Comparison of ENCODE assay signal across 9 mouse cellular contexts in genomic region chr6:94684844-94685557, GRCm38 (mm10). TPM values are rescaled to one million over a fixed set of nuclear protein-coding genes. Genes with fewer than 3 reads are reported as not detected.
DNase-seq lines count a peak whose midpoint lies in the region; ATAC-seq lines count a peak whose summit lies in the region.
"Had no signal": no experiment of that assay in that cellular context is flagged by ENCODE, and none has a peak within 500 bp of the region (broad histone marks: within the 10 kb centered on the region; RNA-seq: fewer than 3 reads in every experiment).

No protein-coding gene starts in this region.

- no peaks in the 10 kb centered on the region for H3K27me3 ChIP-seq in neural tube, embryonic 15.5 days (replicated peaks)
- H3K27me3 ChIP-seq in hindbrain, embryonic 13.5 days: no peaks in the 10 kb centered on the region
- H3K27me3 ChIP-seq in stomach, embryonic 15.5 days (replicated peaks): no peaks in the 10 kb centered on the region

- ATAC-seq in neural tube, embryonic 15.5 days (ENCODE audit: low FRiP score): no peak
- ATAC-seq in hindbrain, embryonic 13.5 days (ENCODE audit: low FRiP score): no peak
- ATAC-seq in stomach, embryonic 15.5 days (ENCODE audit: insufficient read depth, low FRiP score, low read depth): no peak

- H3K4me1 ChIP-seq in neural tube, embryonic 15.5 days: peaks cover 53% of the 10 kb centered on the region
- peaks cover 59% of the 10 kb centered on the region for H3K4me1 ChIP-seq in hindbrain, embryonic 13.5 days (replicated peaks)
- peaks cover 69% of the 10 kb centered on the region for H3K4me1 ChIP-seq in stomach, embryonic 15.5 days

- no peaks in the 10 kb centered on the region for H3K9me3 ChIP-seq in neural tube, embryonic 15.5 days (replicated peaks)
- H3K9me3 ChIP-seq in hindbrain, embryonic 13.5 days: no peaks in the 10 kb centered on the region
- no peaks in the 10 kb centered on the region for H3K9me3 ChIP-seq in stomach, embryonic 15.5 days
- H3K9me3 ChIP-seq: megakaryocyte, embryonic 14.5 days had no signal

- H3K36me3 ChIP-seq in neural tube, embryonic 15.5 days: no peaks in the 10 kb centered on the region
- no peaks in the 10 kb centered on the region for H3K36me3 ChIP-seq in hindbrain, embryonic 13.5 days
- no peaks in the 10 kb centered on the region for H3K36me3 ChIP-seq in stomach, embryonic 15.5 days

- no peak overlapping the region for H3K4me3 ChIP-seq in neural tube, embryonic 15.5 days (replicated peaks)
- H3K4me3 ChIP-seq in hindbrain, embryonic 13.5 days: no peak overlapping the region
- H3K4me3 ChIP-seq in stomach, embryonic 15.5 days (replicated peaks): no peak overlapping the region
- H3K4me3 ChIP-seq: megakaryocyte, embryonic 14.5 days had no signal

- 56% methylated on average over 13 of the region's 13 CpGs for WGBS in neural tube, embryonic 15.5 days
- WGBS in hindbrain, embryonic 13.5 days: 46% methylated on average over 13 of the region's 13 CpGs
- WGBS in stomach, embryonic 15.5 days: 24% methylated on average over 13 of the region's 13 CpGs

- intact Hi-C loops in left cerebral cortex, postnatal 14 days (cut with DNase I): no loop called here

- H3K27ac ChIP-seq in neural tube, embryonic 15.5 days (replicated peaks): no peak overlapping the region
- H3K27ac ChIP-seq in hindbrain, embryonic 13.5 days: 0 out of 2 replicates have a peak overlapping the region, but pooled peaks have one; percentile 2
- peak overlapping the region; percentile 27; the same call in 1 of the 2 replicates for H3K27ac ChIP-seq in stomach, embryonic 15.5 days

- 0 out of 2 replicates have a peak overlapping the region, but pooled peaks have one; percentile 7 for H3K4me2 ChIP-seq in neural tube, embryonic 15.5 days
- 0 out of 2 replicates have a peak overlapping the region, but pooled peaks have one; percentile 3 for H3K4me2 ChIP-seq in hindbrain, embryonic 13.5 days
- H3K4me2 ChIP-seq in stomach, embryonic 15.5 days: peak overlapping the region; percentile 15

- no peak overlapping the region for H3K9ac ChIP-seq in neural tube, embryonic 15.5 days (replicated peaks)
- H3K9ac ChIP-seq in hindbrain, embryonic 13.5 days: no peak overlapping the region
- H3K9ac ChIP-seq in stomach, embryonic 15.5 days: no peak overlapping the region

- DNase-seq in neural tube, embryonic 10.5 days (ENCODE audit: extremely low spot score, low spot score): no peak
- DNase-seq in cerebellum, adult 8-10 months: peak; percentile 55
- DNase-seq in left cerebral cortex, postnatal 14 days (ENCODE audit: low spot score in 2 of 2): no peak
- DNase-seq in c-Kit-positive CD71-positive TER-119-positive erythroid progenitor cells, embryonic 14.5 days (ENCODE audit: low spot score): no peak
- DNase-seq: adrenal gland, adult 8-10 months had no signal

RNA-seq across cellular contexts. Expression of gene Lrig1, which starts 15.0 kb away (rescaled TPM):
- polyA plus RNA-seq in neural tube, embryonic 15.5 days (2015; fragmentation: Nextera tagmentation; extraction: Ambion mirVana): 14.5 and 15.0 TPM in 2 replicates
- polyA plus RNA-seq in hindbrain, embryonic 13.5 days (2015; fragmentation: Nextera tagmentation; extraction: Ambion mirVana): 10.9 and 12.5 TPM in 2 replicates
- 25.7 TPM in 2 replicates for polyA plus RNA-seq in stomach, embryonic 15.5 days (2015; fragmentation: Nextera tagmentation; extraction: Ambion mirVana)
- 10 to 100 TPM; 28.5 to 30.6 TPM for total RNA-seq in left cerebral cortex, postnatal 14 days (2021)
